8 mouse cellular contexts compared by ENCODE assay signal in the genomic region with DNA sequence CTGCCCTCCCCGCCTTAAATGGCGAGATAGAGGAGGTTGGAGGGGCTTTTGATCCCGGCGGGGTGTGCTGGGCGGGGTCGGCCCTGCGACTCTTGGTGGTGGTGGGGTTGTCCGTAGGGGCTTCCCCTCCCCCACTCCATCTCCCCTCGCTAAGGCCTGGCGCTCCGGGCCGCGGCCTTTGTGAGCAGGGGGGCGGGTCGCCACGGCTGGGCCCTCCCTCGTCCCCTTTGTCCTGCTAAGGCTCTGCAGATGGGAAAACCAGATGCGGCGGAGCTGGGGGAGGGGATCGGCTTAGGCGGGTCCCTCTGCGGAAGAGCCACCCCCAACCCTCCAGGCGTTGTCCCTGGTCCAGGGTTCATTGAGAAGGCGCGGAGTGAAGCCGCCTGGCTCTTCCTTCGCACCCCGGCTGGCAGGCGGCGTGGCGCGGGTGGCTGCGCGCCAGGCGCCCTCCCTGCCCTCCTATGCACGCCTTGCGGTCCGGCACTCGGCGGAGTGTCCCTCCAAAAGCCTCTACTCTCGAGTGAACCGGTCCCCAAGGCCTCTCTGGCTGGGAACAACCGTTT. TPM values are rescaled to one million over a fixed set of nuclear protein-coding genes. Genes with fewer than 3 reads are reported as not detected.
DNase-seq lines count a peak whose midpoint lies in the region; ATAC-seq and TF ChIP-seq lines count a peak whose summit lies in the region.

No protein-coding gene starts in this region.

- H3K9ac ChIP-seq in forebrain, embryonic 13.5 days = peak overlapping the region; percentile 99
- H3K9ac ChIP-seq in stomach, embryonic 14.5 days (replicated peaks; ENCODE audit: low read depth, low read length) = peak overlapping the region; percentile 95

- H3K27me3 ChIP-seq in forebrain, embryonic 13.5 days = 0 out of 2 replicates have a peak, but pooled peaks cover 3% of the 10 kb centered on the region
- H3K27me3 ChIP-seq in stomach, embryonic 14.5 days (ENCODE audit: control insufficient read depth, insufficient read depth, low read length) = no peaks in the 10 kb centered on the region

- peak overlapping the region; percentile 98 for H3K27ac ChIP-seq in forebrain, embryonic 13.5 days
- H3K27ac ChIP-seq in left cerebral cortex, adult 2 months = peak overlapping the region; percentile 96
- peak overlapping the region; percentile 95 for H3K27ac ChIP-seq in stomach, embryonic 14.5 days (ENCODE audit: low read length)

- whole genome bisulfite sequencing in forebrain, embryonic 13.5 days = 0% methylated on average over 40 of the region's 43 CpGs
- 1% methylated on average over 43 of the region's 43 CpGs for WGBS in stomach, embryonic 14.5 days

- peaks cover 47% of the 10 kb centered on the region for H3K4me1 ChIP-seq in forebrain, embryonic 13.5 days
- peaks cover 21% of the 10 kb centered on the region for H3K4me1 ChIP-seq in stomach, embryonic 14.5 days (ENCODE audit: control insufficient read depth, insufficient read depth, low read length)

- peaks cover 11% of the 10 kb centered on the region for H3K36me3 ChIP-seq in forebrain, embryonic 13.5 days (ENCODE audit: poor library complexity, severe bottlenecking)
- H3K36me3 ChIP-seq in stomach, embryonic 14.5 days (ENCODE audit: control insufficient read depth, insufficient read depth, low read length) = peaks cover 10% of the 10 kb centered on the region; the same call in 1 of the 2 replicates

- peak; percentile 67 for ATAC-seq in forebrain, embryonic 13.5 days
- ATAC-seq in stomach, embryonic 14.5 days (ENCODE audit: insufficient number of reproducible peaks, insufficient read depth, low FRiP score, low read depth) = peak; percentile 65

- DNase-seq in urinary bladder, adult 18-20 months (ENCODE audit: low spot score in 2 of 2) = peak; percentile 49 to 54
- no peak for DNase-seq in urinary bladder, postnatal 10 days (ENCODE audit: low spot score)
- DNase-seq in heart, postnatal 36 days = peak; percentile 83 to 85
- peak in 1 of 2 experiments; percentile 49 for DNase-seq in left cerebral cortex, adult 2 months (ENCODE audit: extremely low spot score in 1 of 2, low spot score in 2 of 2)
- DNase-seq in lung, postnatal 4 days = peak; percentile 86 to 93
- DNase-seq in cerebellum, postnatal 36 days = no peak

- intact Hi-C loops in heart, postnatal 36 days (cut with DNase I) = loop anchor here (1.0 to 2.0 kb wide), 3 partner anchors 15 to 55 kb away; no protein-coding TSS in a partner anchor
- intact Hi-C loops in left cerebral cortex, adult 2 months (cut with DNase I) = loop anchor here (2.0 to 10.0 kb wide), 3 partner anchors 61 to 733 kb away; partner anchors contain the start of gene Slc29a4

- no peaks in the 10 kb centered on the region for H3K9me3 ChIP-seq in forebrain, embryonic 13.5 days (replicated peaks)
- no peaks in the 10 kb centered on the region for H3K9me3 ChIP-seq in stomach, embryonic 14.5 days (ENCODE audit: control insufficient read depth, low read depth, low read length)

- H3K4me3 ChIP-seq in forebrain, embryonic 13.5 days = peak overlapping the region; percentile 97
- peak overlapping the region; percentile 94 for H3K4me3 ChIP-seq in left cerebral cortex, adult 2 months
- peak overlapping the region; percentile 95 for H3K4me3 ChIP-seq in stomach, embryonic 14.5 days (ENCODE audit: low read depth, low read length)

- peak overlapping the region; percentile 99 for H3K4me2 ChIP-seq in forebrain, embryonic 13.5 days
- H3K4me2 ChIP-seq in stomach, embryonic 14.5 days (replicated peaks; ENCODE audit: low read depth, low read length) = peak overlapping the region; percentile 54

- TF ChIP-seq CTCF in left cerebral cortex, adult 2 months (IDR thresholded peaks at IDR 0.05) = no peak

RNA-seq across cellular contexts. Expression of gene Fscn1, which starts 1.8 kb away (rescaled TPM):
- 521 and 522 TPM in 2 replicates for polyA plus RNA-seq in forebrain, embryonic 13.5 days (2015; fragmentation: Nextera tagmentation; extraction: Ambion mirVana)
- total RNA-seq in heart, postnatal 36 days (2021) = 10 to 100 TPM; 26.5 to 37.6 TPM
- 100 to 1,000 TPM; 334 to 344 TPM for total RNA-seq in left cerebral cortex, adult 2 months (2021)
- polyA plus RNA-seq in stomach, embryonic 14.5 days (2014; fragmentation: Nextera tagmentation; extraction: Ambion mirVana) = 232 and 251 TPM in 2 replicates

RNA-seq across cellular contexts. Expression of gene Actb, which starts 55.4 kb away (rescaled TPM):
- polyA plus RNA-seq in forebrain, embryonic 13.5 days (2015; fragmentation: Nextera tagmentation; extraction: Ambion mirVana) = 15,903 and 18,325 TPM in 2 replicates
- 100 to 1,000 TPM; 707 to 812 TPM for total RNA-seq in heart, postnatal 36 days (2021)
- 1,000 to 10,000 TPM; 2,227 to 2,233 TPM for total RNA-seq in left cerebral cortex, adult 2 months (2021)
- 17,142 and 17,567 TPM in 2 replicates for polyA plus RNA-seq in stomach, embryonic 14.5 days (2014; fragmentation: Nextera tagmentation; extraction: Ambion mirVana)

Comparison
In these comparisons a context has a peak if more than half of its experiments do, and no peak if none do; other contexts are left out.
1. DNase-seq: peak in urinary bladder, adult 18-20 months (2 of 2), heart, postnatal 36 days (2 of 2) and lung, postnatal 4 days (2 of 2); none in urinary bladder, postnatal 10 days (single experiment) and cerebellum, postnatal 36 days (0 of 2).
2. RNA of gene Fscn1, which starts 1.8 kb away (total RNA-seq): 334 to 344 TPM in left cerebral cortex, adult 2 months; 26.5 to 37.6 TPM in heart, postnatal 36 days; every median in the first group is over 4 times any median in the second.
3. Peak in every context shown above with its lines, with median percentiles within 50 percentile points of each other: H3K27ac ChIP-seq and H3K4me3 ChIP-seq.